Mouse (Mus musculus): ENCODE data around the gene Hspa14.

Gene Hspa14

DNA sequence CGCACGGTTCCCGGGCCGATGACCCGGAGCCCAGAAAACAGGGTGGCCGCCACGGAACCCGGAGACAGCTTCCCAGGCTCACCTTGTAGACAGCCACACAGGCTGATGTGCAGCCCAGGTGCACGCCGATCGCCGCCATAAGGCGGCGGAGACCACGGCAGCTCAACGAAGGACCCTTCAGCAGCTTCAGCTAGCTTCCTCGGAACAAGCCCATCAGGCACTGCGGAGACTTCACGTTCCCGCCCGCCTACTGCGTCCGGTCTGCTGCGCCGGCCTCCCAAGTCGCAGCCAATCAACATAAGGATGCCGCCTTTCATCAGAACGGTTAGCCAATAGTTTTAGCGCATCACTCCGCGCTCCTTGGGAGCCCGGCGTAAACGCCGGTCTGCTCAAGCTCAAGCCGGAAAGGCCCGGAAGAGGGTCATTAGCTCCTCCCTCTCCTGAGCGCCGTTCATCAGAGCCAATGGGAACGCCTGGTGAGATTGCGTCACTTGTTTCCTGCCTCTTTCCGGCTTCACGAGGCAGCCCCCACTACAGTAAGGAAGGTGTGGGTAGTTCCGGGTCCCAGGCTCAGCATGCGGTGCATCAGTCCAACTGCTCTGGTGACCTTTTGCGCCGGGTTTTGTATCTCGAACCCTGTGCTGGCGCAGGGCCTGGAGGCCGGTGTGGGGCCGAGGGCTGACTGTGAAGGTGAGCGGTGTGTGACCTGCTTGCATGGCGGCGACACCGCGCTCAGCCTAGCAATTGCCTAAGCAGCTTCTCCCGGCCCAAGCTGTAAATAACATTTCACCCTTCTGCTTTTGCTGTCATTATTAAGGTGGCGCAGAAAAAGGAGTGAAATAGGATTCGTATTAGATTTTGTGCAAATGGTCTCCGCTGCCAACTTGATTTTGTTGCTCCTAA, at the start of gene Hspa14, which contains the start of the genes Gm45902 and Cdnf:
Gene Hspa14 (minus strand): TSS at position 263 of the 903 bp plus-strand sequence.
Gene Gm45902 (minus strand): TSS at position 239 of the 903 bp plus-strand sequence.
Gene Cdnf (plus strand): TSS at position 479 of the 903 bp plus-strand sequence.
- DNase-seq: peak; percentile 99

DNA sequence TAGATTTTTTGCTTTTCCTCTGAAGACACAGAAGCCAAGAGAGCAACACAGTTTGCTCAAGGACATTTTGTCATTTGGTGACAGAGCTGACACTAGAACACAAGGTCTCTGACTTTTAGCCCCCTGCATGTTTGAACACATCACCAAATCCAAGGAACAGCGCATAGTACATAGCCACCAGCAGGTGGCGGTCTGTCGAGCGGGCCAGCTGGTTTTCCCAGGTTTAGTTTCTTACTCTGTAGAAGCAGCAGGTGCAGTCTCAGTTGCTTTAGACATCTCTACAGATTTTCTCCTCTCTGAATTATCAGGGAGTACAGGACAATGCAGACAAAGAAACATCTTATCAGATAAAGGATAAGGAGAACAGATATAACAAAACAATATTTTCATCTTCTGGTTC, 34.0 kb upstream of the Hspa14 start:
- DNase-seq: peak; percentile 71

DNA sequence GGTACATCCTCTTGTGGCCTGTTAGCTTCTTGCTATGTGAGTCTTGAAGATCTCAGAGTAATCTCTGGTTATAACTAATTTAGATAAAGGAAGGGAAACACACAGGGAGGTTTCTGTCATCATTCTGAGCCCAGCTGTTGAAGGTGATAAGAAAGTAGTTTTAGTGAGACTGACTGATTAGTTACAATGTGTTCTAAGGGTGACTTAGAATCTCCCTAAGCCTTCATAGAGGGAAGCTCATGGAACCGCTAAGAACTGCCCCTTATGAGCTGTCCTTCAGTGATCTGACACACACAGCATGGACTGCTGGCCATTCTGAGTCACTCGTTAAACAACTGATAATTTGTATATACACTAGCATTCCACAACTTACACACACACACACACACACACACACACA, 33.4 kb upstream of the Hspa14 start:
- DNase-seq: no peak

DNA sequence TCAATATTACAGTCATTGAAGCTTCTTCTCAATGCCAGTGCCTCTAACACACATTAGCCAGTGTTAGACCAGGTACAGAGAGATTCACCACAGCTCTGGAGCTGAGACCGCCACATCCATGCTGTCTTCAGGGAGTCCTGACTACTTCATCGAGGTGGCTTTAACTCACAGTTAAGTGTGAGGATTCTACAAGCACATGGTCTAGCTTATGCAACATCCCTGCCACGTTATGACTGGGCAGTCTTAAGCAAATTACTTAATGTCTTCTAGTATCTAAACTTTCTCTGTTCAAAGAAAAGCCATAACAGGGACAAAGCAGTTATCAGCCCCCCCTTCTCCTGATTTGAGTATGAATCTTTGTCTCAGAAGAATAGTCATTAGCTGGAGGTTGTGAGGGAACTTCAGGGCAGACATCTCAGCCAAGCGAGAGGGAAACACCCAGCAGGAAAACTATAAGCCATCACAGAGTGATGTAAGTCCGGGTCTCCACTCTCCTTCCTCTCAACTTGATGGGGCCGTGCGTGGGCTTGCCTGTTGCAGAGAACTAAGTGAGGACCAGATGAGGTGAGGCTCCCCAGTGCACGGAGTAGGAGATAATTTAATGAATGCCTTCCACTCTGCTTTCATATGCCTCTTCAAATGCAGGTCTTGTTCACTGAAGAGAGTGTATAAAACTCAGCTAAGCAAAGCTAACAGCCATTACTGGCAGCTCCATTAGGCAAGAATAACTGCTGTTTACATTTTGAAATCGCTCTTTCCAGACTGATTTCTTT, 28.9 kb upstream of the Hspa14 start:
- DNase-seq: no peak

DNA sequence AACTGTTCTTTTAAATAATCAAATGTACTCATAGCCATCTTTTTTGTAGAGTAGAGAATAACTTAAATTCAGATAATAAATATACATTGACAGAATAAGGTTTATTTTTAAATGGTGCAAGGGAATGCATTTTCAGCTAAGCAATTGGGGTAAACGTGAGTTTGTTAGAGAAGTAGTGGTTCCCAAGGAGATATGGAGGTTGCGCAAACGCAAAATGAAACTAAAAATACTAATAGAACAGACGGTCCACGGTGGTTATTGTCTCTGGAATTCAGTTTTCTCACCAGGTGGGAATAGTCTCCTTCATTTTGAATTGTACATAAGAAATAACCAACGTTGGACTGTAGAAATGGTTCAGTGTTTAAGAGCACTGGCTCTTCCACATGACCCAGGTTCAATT, 13.7 kb upstream of the Hspa14 start:
- no peak for DNase-seq

DNA sequence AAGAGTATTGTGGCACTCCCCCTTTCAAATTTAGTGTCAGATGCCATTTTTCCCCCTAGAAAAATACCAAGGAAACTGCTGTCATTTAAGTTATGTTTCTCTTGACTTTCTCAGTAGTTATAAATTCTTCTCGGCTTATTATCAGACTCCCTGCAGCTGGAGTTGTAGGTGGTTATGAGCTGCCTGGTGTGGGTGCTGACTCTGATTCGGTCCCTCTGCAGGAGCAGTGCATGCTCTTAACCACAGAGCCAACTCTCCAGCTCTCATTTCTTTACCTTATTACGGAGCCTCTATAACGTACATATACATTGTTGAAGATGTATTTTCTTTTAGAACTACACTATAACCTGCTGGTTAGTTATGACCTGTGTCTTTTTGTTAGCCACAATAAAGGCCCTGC, 9.9 kb upstream of the Hspa14 start:
- no peak for DNase-seq

DNA sequence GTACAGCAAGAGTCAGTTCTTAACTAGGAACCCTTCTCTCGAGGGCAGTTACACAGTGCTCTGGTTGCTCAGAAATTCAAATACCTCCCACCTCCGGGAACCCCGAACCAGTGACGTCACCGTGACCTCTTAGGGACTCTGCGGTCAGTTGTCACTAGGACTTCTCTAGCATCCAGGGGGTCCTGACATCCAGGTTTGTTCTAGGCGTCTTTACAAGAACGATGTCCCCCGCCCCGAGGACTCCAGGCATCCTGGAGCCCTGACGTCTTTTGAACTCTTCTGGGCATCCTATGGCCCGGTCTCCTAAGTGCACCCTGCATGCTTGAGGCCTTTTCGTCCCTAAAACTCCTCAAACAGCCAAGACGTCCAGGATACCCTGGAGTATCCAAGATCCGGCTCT, 538 bp downstream of the Hspa14 start:
- DNase-seq: peak; percentile 27

DNA sequence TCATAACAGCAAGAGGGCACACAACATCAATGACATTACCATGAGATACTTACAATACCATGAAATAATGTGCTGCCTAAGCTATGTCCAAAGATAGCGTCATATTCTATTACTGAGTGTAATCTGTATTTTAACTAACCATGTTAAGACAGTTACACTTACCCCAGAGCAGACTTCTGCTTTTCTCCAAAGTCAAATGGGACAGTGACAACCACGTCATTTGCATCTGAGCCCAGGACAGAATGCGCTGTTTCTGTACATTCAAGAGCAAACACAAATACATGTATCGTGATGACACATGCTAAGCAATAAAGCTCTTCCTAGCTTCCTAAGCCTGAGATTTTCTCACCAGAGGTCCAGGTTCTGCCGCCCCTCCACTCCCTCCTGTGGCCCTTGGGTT, 11.7 kb downstream of the Hspa14 start:
- DNase-seq: no peak

DNA sequence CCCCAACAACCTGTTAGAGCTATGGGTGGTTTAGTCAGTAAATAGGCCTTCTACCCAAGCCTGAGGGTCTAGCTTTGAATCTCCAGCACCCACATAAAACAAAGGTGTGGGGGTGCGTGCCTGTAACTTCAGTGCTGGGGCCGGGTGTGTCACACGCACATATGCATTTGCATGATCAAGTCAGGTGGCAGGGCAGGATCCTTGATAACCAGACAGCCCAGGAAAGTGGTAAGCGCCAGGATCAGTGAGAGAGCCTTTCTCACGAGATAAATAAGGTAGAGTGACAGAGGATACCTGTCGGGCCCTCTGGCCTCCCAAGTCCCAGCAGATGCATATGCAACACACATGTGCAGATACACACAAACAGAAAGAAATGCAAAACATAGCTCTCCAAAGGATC, 13.1 kb downstream of the Hspa14 start:
- DNase-seq: no peak

DNA sequence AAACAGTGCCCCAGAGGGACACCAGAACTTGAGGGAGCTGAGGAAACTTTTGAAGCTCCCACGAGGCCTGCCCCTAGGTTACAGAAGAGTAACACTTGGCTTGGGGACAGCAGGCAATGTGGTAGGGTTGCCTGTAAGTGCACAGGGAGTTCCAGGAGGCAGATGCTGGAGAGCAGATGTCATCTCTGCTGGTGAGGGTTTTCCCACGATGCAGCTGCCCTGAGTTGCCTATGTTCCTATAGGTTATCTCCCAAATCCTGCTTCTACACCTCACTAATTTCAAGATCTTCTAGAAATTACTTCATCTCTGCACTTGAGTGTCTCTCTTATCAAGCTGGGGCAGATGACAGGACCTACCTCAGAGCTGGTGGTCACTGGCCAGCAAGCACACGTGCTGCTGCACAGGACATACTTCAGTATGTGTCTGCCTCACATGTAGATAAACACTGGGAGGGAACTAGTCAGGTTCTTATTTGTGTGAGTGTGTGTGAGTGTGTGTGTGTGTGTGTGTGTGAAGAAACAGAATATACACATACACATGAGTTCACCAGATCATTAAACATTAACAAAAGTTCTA, 18.7 kb downstream of the Hspa14 start:
- no peak for DNase-seq

DNA sequence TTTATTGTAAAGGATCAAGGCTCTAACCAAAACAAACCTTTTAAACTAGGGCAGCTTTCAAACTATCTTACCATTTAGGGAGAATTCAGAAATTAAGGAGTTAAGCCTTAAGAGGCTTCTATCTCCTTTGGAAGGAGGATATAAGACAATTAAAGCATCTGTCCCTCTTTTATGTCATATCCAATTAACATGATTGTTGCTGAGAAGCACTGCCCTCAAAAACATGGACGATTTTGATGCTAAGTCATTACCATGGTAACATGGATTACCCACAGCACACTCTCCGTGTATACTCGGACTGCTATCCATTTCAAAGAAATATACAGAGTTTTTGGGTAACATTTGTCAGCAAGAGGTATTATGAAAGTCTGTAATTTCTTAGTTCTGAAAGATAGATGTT, 22.8 kb downstream of the Hspa14 start:
- no peak for DNase-seq

DNA sequence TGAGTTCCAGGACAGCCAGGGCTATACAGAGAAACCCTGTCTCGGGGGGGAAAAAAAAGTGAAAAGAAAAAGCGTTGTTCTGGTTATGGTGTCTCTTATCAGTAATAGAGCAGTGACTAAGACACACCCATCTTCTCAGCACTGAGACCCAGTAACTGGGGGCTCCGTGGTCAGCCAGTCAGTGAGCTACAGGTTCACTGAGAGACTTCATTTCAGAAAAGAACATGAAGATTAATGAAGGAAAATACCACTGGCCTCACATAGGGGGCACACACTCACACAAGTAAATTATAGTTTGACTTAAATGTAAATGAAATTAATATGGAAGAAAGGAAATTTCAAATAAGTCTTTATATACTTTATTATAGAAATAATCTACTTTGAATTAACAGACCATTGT, 32.4 kb downstream of the Hspa14 start:
- no peak for DNase-seq

DNA sequence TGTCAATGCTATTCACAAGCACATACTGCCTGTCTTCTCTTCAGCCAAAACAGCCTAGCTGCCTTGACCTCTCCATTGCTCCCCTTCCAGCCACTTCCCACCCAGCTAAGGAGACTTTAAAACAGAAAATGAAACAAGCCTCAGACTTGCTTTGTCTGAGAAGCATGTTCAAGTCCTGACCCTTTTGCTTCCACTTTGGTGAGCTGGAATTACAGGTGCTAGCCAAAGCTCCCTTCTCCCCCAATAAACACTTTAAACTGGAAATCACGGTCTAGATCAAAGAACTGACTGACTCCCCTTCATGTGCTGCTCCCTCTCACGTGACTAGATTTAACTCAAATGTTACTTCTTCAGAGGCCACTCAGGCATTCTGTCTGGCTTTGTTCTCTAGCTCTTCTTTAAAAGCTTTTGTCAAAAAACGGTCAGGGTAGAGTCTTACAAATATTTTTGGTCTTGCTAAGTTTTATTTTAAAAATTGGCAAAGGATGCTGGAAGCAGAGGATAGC, 36.8 kb downstream of the Hspa14 start:
- DNase-seq: no peak

DNA sequence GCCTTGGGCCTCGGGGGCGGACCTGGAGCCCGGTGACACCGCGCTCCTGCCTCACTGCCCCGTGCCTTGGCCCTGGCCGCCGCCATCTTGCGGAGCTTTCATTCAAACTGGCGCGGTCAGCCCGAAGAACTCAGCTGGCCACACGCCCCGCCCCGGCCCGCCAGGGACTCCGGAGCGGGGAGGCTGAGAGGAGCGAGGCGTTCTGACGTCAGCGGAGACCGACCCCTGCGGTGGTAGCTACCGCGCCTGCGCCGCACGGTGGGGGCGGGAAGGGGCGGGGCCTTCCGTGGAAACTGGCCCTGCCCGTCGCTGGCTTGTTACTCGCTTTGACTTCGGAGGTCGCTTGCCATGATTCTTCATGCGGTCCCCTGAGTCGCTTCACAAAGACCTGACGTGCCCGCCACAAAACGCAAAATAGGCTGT, 37.7 kb downstream of the Hspa14 start, which contains the start of gene Suv39h2:
Gene Suv39h2 (minus strand): TSS at position 171 of the 423 bp plus-strand sequence.
- peak; percentile 96 for DNase-seq

DNA sequence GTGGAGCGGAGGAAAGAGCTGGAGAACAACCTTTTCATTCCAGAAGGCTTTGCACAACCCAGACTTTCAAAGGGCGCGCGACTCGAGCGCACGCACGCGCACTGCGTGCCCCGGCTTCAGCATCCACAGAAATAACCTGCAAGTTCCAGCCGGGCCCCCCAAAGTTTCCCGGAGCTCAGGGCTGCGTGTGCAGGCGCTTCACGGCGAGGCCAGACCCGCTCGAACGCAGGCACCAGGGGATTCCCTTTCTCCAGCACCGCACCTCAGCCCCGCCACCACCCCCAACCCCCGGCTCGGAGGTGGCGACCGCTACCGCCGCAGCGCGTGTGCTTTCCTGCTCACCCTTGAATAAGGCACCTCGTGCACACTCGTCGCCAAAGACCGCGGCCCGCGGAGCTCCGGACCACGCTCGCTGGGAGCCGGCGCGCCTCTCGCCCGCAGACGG, 38.2 kb downstream of the Hspa14 start:
- DNase-seq: peak; percentile 49

DNA sequence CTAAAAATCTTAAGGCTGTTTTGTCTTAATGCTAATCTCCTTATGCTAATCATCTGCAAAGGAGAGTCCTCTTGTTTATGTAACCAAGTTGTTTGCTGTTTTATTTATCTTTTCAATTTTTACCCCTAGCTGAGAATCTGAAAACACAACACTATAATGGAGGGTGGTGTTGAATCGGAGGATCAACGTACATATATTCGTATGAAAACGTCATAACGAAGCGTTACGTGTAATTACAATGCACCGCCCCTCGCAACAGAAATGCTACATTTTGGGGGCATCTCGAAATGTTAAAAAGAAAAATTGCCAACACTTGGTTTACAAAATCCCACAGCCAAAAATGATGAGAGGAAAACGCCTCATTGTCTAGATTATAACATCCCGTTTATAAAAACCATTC, 38.7 kb downstream of the Hspa14 start:
- DNase-seq: no peak

DNA sequence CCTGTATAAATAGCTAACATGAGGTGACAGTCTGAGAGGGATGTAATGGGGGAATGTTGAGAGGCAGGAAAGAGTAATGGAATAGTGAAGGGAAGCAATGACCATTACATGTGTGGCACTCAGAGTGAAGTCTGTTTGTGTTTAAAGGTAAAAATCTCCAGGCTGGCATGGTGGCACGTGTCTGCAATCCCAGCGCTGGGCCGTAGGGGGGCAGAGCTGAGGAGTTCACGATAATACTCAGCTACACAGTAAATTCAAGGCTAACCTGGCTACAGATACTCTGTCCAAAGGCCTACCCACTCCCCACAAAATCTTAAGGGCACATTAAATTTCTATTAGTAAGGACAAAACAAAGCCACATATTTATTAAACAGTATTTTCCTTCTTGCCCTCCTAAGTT, 56.0 kb downstream of the Hspa14 start:
- no peak for DNase-seq

DNA sequence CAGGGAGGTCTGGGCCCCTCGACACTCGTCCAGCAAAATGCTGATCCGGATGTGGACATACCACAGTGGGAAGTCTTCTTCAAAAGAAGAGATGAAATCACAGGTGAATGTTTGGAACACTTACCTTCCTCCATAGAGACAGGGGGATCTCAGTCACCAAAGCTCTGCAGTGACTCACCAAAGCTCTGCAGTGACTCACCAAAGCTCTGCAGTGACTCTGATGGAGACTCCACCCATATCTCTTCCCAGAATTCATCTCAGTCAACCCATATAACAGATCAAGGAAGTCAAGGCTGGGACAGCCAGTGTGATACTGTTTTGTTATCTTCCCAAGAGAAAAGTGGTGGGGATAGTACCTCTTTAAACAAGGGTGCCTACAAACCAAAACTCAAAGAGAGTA, 59.5 kb downstream of the Hspa14 start:
- no peak for DNase-seq

DNA sequence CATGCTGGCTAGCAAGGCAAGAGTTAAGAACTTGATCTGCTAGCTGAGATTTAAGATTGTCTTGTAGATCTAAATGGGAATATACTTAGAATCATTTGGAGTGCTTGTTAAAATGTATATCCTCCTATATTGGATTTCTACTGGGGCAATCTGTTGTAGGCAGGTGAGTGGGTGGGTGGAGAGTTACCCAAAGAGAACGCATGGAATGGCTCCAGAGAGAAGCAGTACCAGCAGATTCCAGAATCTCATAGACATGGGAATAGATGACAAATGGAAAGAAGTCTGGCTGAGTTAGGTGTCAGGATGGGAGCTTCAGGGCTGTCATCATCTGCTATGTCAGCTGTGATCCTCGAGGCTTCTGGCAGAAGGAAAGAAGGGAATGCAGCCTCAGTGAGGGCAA, 63.2 kb downstream of the Hspa14 start:
- DNase-seq: no peak

DNA sequence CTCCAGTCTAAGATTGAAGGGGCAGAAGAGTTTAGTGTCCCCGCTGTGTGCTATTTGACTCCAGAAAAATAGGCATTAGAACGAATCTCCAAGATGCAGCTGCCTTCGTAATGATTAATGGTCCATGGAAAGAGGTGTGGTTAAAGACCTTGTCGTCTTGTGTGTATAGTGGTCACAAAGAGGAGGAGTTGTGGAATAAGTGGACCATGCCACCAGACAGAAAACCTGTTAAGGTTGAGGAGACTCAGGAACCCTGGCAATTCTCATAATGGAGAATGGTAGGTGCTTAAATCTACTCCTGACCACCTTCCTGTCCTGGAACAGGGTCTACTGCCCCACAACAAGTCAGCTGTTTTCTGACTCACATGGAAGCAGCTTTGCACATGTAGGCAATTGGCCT, 66.6 kb downstream of the Hspa14 start:
- DNase-seq: no peak

DNA sequence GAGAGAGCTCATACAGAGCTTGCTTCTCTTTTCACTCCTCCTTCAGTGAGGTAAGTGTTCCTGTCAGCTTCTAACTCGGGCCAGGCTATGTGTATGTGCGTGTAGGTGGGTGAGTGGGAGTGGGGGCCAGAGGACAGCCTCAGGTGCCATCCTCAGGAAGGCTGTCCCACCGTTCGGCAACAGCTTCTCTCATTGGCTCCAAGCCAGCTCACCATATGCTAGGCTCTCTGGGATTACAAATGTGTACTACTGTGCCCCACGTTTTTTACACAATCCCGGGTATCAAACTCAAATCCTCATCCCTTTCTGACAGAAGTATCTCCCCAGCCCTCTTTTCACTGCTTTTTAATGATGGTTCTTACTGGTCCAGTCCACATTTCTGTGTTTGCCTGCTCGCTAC, 68.4 kb downstream of the Hspa14 start:
- DNase-seq: no peak

Measured in kidney, adult 9 months (tissue).